Mouse (Mus musculus): ENCODE data around the gene Lmna. TPM values are rescaled to one million over a fixed set of nuclear protein-coding genes. Genes with fewer than 3 reads are reported as not detected.

The Lmna gene
- polyA plus RNA-seq, 1 experiment from 2014 or later: 27.6 TPM

GRCm38 (mm10) chr3:88473571-88473970 is 36.2 kb downstream of the Lmna start:
- H3K27ac ChIP-seq: no peak overlapping the region
- H3K4me2 ChIP-seq (replicated peaks): no peak overlapping the region
- H3K27me3 ChIP-seq (replicated peaks): no peaks in the 10 kb centered on the region
- H3K9ac ChIP-seq: no peak overlapping the region
- H3K36me3 ChIP-seq: no peaks in the 10 kb centered on the region
- ATAC-seq (ENCODE audit: low FRiP score, low read depth): no peak
- H3K4me3 ChIP-seq: no peak overlapping the region
- H3K9me3 ChIP-seq: no peaks in the 10 kb centered on the region
- H3K4me1 ChIP-seq: no peaks in the 10 kb centered on the region
- 93% methylated on average over 1 of the region's 1 CpGs for WGBS

- Histone ChIP-seq H3K27ac (no peak overlapping the region), H3K9ac (no peak overlapping the region), H3K9me3 (no peaks in the 10 kb centered on the region), H3K4me1 (no peaks in the 10 kb centered on the region), H3K27me3 (replicated peaks) (no peaks in the 10 kb centered on the region), H3K36me3 (no peaks in the 10 kb centered on the region), H3K4me2 (replicated peaks) (no peak overlapping the region), H3K4me3 (no peak overlapping the region)
- no peak; the same call in 1 of the 2 replicates for ATAC-seq (ENCODE audit: low FRiP score, low read depth)
- WGBS: 26% methylated on average over 5 of the region's 5 CpGs
Observed at GRCm38 (mm10) chr3:88473020-88473419, 36.7 kb downstream of the Lmna start.

GRCm38 (mm10) chr3:88470943-88471479 is 38.7 kb downstream of the Lmna start:
- Histone ChIP-seq H3K4me1 (no peaks in the 10 kb centered on the region), H3K9ac (no peak overlapping the region), H3K27ac (no peak overlapping the region), H3K27me3 (replicated peaks) (0 out of 2 replicates have a peak, but pooled peaks cover 5% of the 10 kb centered on the region), H3K4me3 (no peak overlapping the region), H3K4me2 (replicated peaks) (no peak overlapping the region), H3K36me3 (no peaks in the 10 kb centered on the region), H3K9me3 (no peaks in the 10 kb centered on the region)
- no peak for ATAC-seq (ENCODE audit: low FRiP score, low read depth)
- 26% methylated on average over 10 of the region's 10 CpGs for WGBS

- WGBS: 83% methylated on average over 2 of the region's 2 CpGs
- H3K9ac ChIP-seq: no peak overlapping the region
- no peaks in the 10 kb centered on the region for H3K36me3 ChIP-seq
- no peak overlapping the region for H3K4me3 ChIP-seq
- no peaks in the 10 kb centered on the region for H3K4me1 ChIP-seq
- no peak overlapping the region for H3K4me2 ChIP-seq (replicated peaks)
- H3K27ac ChIP-seq: no peak overlapping the region
- ATAC-seq (ENCODE audit: low FRiP score, low read depth): no peak
- 0 out of 2 replicates have a peak, but pooled peaks cover 5% of the 10 kb centered on the region for H3K27me3 ChIP-seq (replicated peaks)
- H3K9me3 ChIP-seq: no peaks in the 10 kb centered on the region
Observed at GRCm38 (mm10) chr3:88469466-88469865, 40.3 kb downstream of the Lmna start.

GRCm38 (mm10) chr3:88467116-88467824 is 42.5 kb downstream of the Lmna start:
- no peaks in the 10 kb centered on the region for H3K36me3 ChIP-seq
- no peak overlapping the region for H3K9ac ChIP-seq
- H3K27ac ChIP-seq: no peak overlapping the region
- H3K4me2 ChIP-seq (replicated peaks): no peak overlapping the region
- H3K9me3 ChIP-seq: no peaks in the 10 kb centered on the region
- peak; percentile 78; the same call in 1 of the 2 replicates for ATAC-seq (ENCODE audit: low FRiP score, low read depth)
- no peaks in the 10 kb centered on the region for H3K4me1 ChIP-seq
- no peak overlapping the region for H3K4me3 ChIP-seq
- WGBS: 30% methylated on average over 16 of the region's 16 CpGs
- 0 out of 2 replicates have a peak, but pooled peaks cover 5% of the 10 kb centered on the region for H3K27me3 ChIP-seq (replicated peaks)

GRCm38 (mm10) chr3:88465127-88465526 is 44.6 kb downstream of the Lmna start:
- H3K9ac ChIP-seq: no peak overlapping the region
- H3K4me2 ChIP-seq (replicated peaks): no peak overlapping the region
- H3K4me1 ChIP-seq: no peaks in the 10 kb centered on the region
- H3K9me3 ChIP-seq: no peaks in the 10 kb centered on the region
- no peaks in the 10 kb centered on the region for H3K36me3 ChIP-seq
- no peak overlapping the region for H3K4me3 ChIP-seq
- H3K27ac ChIP-seq: no peak overlapping the region
- 86% methylated on average over 2 of the region's 2 CpGs for WGBS
- ATAC-seq (ENCODE audit: low FRiP score, low read depth): no peak
- 0 out of 2 replicates have a peak, but pooled peaks cover 9% of the 10 kb centered on the region for H3K27me3 ChIP-seq (replicated peaks)

- H3K4me2 ChIP-seq (replicated peaks): no peak overlapping the region
- no peaks in the 10 kb centered on the region for H3K36me3 ChIP-seq
- H3K27ac ChIP-seq: no peak overlapping the region
- H3K4me1 ChIP-seq: no peaks in the 10 kb centered on the region
- WGBS: 54% methylated on average over 3 of the region's 3 CpGs
- H3K27me3 ChIP-seq (replicated peaks): peaks cover 13% of the 10 kb centered on the region; the same call in 1 of the 2 replicates
- H3K4me3 ChIP-seq: no peak overlapping the region
- H3K9ac ChIP-seq: no peak overlapping the region
- H3K9me3 ChIP-seq: no peaks in the 10 kb centered on the region
- ATAC-seq (ENCODE audit: low FRiP score, low read depth): no peak
Observed at GRCm38 (mm10) chr3:88464425-88464824, 45.3 kb downstream of the Lmna start.

- H3K36me3 ChIP-seq: no peaks in the 10 kb centered on the region
- no peak within 1 kb of the TSS for H3K9ac ChIP-seq
- peaks cover 8% of the 10 kb centered on the region; the same call in 1 of the 2 replicates for H3K27me3 ChIP-seq (replicated peaks)
- WGBS: 49% methylated on average over 12 of the region's 12 CpGs
- H3K4me1 ChIP-seq: peaks cover 21% of the 10 kb centered on the region; the same call in 1 of the 2 replicates
- no peaks in the 10 kb centered on the region for H3K9me3 ChIP-seq
- ATAC-seq (ENCODE audit: low FRiP score, low read depth): no peak
- H3K4me2 ChIP-seq (replicated peaks): no peak within 1 kb of the TSS
- H3K27ac ChIP-seq: no peak within 1 kb of the TSS
- H3K4me3 ChIP-seq: no peak within 1 kb of the TSS
Observed at GRCm38 (mm10) chr3:88460983-88461696, 48.6 kb downstream of the Lmna start, which contains the start of gene Sema4a. TSS of gene Sema4a (minus strand) at chr3:88461182.

- WGBS: 81% methylated on average over 5 of the region's 5 CpGs
- H3K27me3 ChIP-seq (replicated peaks): peaks cover 8% of the 10 kb centered on the region; the same call in 1 of the 2 replicates
Observed at GRCm38 (mm10) chr3:88460029-88460428, 49.7 kb downstream of the Lmna start.

GRCm38 (mm10) chr3:88458778-88459219 is 51.0 kb downstream of the Lmna start:
- peaks cover 21% of the 10 kb centered on the region for H3K4me1 ChIP-seq

More at GRCm38 (mm10) chr3:88460029-88460428, 49.7 kb downstream of the Lmna start:
- Histone ChIP-seq H3K4me3 (no peak overlapping the region), H3K4me1 (peaks cover 21% of the 10 kb centered on the region; the same call in 1 of the 2 replicates), H3K36me3 (no peaks in the 10 kb centered on the region), H3K9me3 (no peaks in the 10 kb centered on the region), H3K4me2 (replicated peaks) (no peak overlapping the region), H3K27ac (no peak overlapping the region), H3K9ac (no peak overlapping the region)
- ATAC-seq (ENCODE audit: low FRiP score, low read depth): no peak

GRCm38 (mm10) chr3:88456746-88457532 is 52.8 kb downstream of the Lmna start:
- Histone ChIP-seq H3K27ac (no peak overlapping the region), H3K9ac (peak overlapping the region; percentile 49; the same call in 1 of the 2 replicates), H3K4me2 (replicated peaks) (peak overlapping the region; percentile 59), H3K4me3 (peak overlapping the region; percentile 3; the same call in 1 of the 2 replicates), H3K36me3 (0 out of 2 replicates have a peak, but pooled peaks cover 3% of the 10 kb centered on the region), H3K27me3 (replicated peaks) (peaks cover 11% of the 10 kb centered on the region; the same call in 1 of the 2 replicates), H3K4me1 (peaks cover 21% of the 10 kb centered on the region), H3K9me3 (no peaks in the 10 kb centered on the region)
- WGBS: 64% methylated on average over 7 of the region's 7 CpGs
- no peak for ATAC-seq (ENCODE audit: low FRiP score, low read depth)

More at GRCm38 (mm10) chr3:88458778-88459219, 51.0 kb downstream of the Lmna start:
- Histone ChIP-seq H3K27me3 (replicated peaks) (peaks cover 8% of the 10 kb centered on the region; the same call in 1 of the 2 replicates), H3K27ac (no peak overlapping the region; the same call in 1 of the 2 replicates), H3K4me3 (peak overlapping the region; percentile 37), H3K9me3 (no peaks in the 10 kb centered on the region), H3K9ac (peak overlapping the region; percentile 49; the same call in 1 of the 2 replicates), H3K4me2 (replicated peaks) (peak overlapping the region; percentile 59), H3K36me3 (no peaks in the 10 kb centered on the region)
- WGBS: 1% methylated on average over 14 of the region's 14 CpGs
- peak; percentile 71 for ATAC-seq (ENCODE audit: low FRiP score, low read depth)

Data from neural tube, embryonic 12.5 days (tissue).